Mouse (Mus musculus): Measurements from ENCODE around the gene Dscam.

Dscam gene

DNA sequence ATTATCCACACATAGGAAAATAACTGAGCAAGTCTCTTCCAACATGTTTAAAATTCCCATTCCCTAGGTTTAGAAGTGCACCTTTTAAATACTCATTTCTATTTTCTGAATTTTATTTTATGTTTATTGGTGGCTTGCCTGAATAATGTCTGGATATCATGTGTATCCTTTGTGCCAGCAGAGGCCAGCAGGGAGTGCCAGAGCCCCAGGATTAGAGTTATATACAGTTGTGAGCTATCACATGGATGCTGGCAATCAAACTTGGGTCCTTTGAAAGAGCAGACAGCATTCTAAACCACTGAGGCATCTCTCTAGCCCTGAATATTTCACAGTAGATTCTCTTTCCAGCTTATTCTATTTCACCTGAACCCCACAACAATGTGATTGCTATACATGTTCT, 271.2 kb downstream of the Dscam start:
- in situ Hi-C loops (cut with MboI; ENCODE audit: low sequenced_read_pairs): loop anchor here (25.0 kb wide), 1 partner anchor 388 kb away; no protein-coding TSS in a partner anchor

DNA sequence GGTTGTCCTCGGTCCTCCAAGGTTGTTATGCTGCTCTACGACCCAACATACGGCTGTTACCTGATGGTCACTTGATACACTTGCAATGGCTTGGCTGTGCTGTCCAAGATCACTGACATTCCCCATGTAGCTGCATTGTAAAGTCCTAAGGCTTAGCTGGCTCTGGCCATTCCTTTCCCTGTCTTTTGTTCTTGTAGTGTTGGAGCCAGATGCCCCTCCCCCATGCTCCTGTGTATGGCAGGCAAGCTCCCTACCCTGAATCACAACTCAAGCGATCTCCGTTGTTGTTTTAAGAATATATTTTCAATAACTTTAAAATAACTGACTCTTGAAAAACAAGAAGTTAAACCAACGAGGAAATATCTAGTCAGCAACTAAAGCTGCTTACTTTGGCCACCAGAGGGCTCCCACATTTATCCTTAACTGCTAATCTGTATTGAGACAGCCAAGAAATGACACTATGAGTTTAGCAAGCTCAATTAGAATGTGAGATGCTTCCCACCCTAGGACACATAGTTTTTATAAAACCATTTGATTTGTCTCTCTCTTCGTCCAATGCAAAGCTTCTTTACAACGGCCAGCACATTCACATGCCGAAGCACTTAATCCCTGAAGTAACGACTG, 273.9 kb downstream of the Dscam start:
- in situ Hi-C loops (cut with MboI; ENCODE audit: low sequenced_read_pairs): loop anchor here (25.0 kb wide), 1 partner anchor 391 kb away; no protein-coding TSS in a partner anchor

DNA sequence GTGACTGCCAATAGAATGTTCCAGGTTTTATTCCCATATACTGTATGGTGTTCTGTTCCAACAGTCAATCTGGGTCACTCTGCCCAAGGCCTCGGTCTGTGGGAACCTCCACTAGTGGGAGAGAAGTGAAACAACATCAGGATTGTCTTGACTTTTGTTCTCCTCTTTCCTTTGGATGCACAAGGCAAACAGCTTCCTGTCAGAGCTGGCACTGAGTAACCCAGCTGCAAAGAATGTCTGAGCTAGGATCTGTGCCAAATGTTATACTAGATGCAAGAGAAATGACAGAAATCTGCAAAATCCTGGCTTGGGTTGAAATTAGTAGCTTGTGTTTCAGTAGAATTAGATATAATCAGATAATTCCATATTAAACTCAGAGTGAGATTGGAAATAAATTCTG, 282.5 kb downstream of the Dscam start:
- in situ Hi-C loops (cut with MboI; ENCODE audit: low sequenced_read_pairs): loop anchor here (25.0 kb wide), 1 partner anchor 399 kb away; no protein-coding TSS in a partner anchor

DNA sequence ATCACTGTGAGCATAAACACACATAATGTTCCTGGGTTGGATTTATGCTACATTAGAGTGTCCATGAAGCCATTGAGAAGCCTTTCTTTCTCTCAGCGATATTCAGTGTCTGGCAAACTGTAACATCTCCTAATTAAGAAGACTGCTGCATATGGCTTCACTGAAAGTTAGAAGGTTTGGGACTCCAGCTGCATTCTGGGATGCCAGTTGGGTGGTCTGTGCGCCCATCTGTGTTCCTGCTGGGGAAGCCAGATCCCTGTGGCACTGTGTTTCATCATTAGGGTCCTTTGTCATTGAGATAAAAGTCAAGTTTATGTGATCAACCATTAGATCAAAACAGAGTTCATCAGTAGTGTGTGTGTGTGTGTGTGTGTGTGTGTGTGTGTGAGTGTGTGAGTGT, 284.7 kb downstream of the Dscam start:
- in situ Hi-C loops (cut with MboI; ENCODE audit: low sequenced_read_pairs): loop anchor here (25.0 kb wide), 1 partner anchor 401 kb away; no protein-coding TSS in a partner anchor

DNA sequence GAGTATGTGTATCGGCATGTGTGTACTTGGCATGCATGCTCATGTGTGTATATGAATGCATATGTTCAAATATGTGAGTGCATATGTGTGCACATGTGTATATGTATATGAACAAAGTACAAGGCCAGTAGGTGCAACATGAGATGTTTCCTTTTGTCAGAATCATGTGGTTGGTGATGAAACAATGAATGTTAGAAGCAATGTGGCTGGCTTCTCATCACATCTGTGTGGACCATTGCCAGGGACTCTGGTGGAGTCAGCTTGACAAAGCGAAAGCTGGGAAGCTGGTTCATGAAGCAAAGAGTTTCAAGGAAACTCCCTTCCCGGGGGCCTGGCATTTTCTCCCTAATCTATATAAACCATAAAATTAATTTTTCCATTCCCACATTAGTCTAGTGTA, 286.0 kb downstream of the Dscam start:
- in situ Hi-C loops (cut with MboI; ENCODE audit: low sequenced_read_pairs): loop anchor here (25.0 kb wide), 1 partner anchor 403 kb away; no protein-coding TSS in a partner anchor

DNA sequence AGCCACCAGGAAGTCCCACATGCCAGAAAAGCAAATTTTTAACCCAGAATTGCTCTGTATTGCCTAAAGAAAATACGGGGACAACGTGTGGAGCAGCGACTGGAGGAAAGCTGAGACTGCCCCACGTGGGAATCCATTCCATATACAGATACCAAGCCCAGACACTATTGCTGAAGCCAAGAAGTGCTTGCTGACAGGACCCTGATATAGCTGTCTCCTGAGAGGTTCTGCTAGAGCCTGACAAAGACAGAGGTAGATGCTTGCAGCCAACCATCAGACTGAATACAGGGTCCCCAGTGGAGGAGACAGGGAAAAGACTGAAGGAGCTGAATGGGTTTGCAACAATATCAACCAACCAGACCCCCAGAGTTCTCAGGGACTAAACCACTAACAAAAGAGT, 293.3 kb downstream of the Dscam start:
- in situ Hi-C loops (cut with MboI; ENCODE audit: low sequenced_read_pairs): loop anchor here (25.0 kb wide), 1 partner anchor 410 kb away; no protein-coding TSS in a partner anchor

DNA sequence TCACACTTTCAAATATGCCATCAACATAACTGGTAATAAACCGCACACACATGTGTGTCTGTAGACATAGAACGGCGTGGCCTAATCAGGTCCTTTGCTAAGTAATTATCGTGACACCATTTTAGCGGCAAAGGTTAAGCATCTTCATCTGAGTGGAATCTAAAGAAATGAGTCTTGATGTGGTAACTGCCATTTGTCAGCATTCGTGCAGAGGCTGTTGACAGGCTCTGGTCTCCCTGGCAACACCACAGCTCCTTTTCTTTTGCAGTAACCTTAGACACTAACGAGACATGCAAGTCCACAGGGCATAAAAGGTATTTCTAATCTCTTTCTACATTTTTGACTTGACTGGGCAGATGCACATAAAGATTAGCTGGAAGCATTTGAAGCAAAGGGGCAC, 297.8 kb downstream of the Dscam start:
- in situ Hi-C loops (cut with MboI; ENCODE audit: low sequenced_read_pairs): no loop called here

DNA sequence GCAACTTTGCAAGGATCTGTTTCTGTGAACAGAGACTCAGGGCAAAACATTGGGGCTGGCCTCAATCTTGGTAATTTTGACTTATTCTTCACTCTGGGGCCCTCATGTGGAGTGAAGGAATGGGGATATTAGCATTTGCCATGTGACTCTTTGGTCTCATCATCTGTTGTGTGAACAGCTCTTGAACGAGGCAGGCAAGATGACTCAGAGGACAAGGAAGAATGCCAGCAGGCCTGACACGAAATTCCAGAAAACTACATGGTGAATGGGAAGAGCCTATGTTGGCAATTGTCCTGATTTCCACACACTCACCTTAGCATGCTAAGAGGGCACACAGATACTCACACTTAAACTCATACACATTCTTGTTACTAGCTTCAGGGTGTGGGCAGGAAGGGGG, 313.0 kb downstream of the Dscam start:
- in situ Hi-C loops (cut with MboI; ENCODE audit: low sequenced_read_pairs): no loop called here

DNA sequence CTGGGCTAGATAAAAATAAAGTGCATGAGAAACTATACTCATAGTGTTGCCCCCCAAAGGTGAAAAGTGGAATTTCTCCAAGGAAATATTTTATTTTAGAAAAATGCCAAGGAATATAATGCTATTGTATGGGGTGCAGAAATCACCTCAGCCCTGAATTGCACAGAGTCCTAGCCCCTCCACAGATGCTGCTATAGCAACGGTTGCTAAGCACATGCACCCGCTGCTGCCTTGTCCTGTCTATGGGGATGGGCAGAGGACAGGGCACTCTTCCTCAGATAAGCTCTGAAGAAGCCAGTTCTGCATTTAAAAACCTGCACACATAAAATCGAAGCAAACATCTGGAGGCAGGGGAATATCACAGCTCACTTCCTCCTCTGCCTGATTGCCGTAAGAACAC, 315.5 kb downstream of the Dscam start:
- in situ Hi-C loops (cut with MboI; ENCODE audit: low sequenced_read_pairs): no loop called here

DNA sequence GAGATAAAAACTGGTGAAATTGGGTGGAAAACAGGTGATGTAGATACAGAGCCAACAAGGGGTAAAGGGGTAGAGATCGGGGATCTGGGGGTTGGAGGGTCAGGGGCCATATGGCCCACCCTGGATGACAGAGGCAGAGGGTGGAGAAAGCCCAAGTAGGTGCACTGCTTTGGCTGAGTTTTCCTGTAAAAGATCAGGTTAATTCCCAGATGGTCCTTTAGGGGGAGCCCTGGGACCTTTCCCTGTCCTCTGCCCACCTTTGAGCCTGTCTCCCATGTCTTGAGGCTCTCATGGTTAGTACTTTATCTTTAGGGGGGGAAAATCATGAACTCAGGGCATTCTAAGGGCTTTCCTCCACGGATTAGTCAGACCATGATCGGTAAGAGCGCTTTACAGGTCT, 318.2 kb downstream of the Dscam start:
- in situ Hi-C loops (cut with MboI; ENCODE audit: low sequenced_read_pairs): no loop called here

DNA sequence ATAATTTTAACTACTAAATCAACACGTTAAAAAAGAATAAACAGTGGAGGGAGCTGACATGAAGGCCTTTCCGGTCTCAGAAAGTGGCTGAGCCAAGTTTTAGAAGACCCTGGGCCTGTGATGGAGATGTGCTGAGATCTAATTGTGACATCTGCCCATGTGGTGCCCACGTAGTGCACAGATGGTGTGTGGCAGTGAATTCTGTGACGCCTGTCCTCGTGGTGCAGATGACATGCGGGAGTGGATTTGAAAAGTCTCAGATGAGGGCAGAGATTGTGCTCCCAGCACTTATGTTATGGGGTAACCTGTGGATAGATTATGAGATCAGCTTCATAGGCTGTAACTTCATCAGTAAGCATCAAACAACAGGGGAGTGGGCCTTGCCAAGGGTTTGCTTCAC, 321.6 kb downstream of the Dscam start:
- in situ Hi-C loops (cut with MboI; ENCODE audit: low sequenced_read_pairs): no loop called here

DNA sequence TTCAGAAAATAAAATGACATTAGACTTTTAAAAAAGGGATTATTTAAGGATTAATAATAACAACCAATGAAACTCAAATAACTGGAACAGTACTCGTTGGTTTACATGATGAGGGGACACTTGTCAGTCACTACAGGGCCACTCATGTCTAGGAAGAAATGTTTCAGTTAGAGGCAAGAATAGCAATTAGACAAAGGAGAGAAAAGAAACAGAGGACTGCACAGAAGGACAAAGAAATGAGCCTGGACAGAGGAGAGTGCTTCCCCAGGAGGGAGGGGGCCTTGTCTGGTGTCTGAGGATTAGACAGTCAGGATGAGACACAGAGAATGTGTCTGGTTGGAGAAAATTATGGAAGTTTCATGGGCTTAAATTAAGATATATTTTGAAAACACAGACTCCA, 324.0 kb downstream of the Dscam start:
- in situ Hi-C loops (cut with MboI; ENCODE audit: low sequenced_read_pairs): no loop called here

DNA sequence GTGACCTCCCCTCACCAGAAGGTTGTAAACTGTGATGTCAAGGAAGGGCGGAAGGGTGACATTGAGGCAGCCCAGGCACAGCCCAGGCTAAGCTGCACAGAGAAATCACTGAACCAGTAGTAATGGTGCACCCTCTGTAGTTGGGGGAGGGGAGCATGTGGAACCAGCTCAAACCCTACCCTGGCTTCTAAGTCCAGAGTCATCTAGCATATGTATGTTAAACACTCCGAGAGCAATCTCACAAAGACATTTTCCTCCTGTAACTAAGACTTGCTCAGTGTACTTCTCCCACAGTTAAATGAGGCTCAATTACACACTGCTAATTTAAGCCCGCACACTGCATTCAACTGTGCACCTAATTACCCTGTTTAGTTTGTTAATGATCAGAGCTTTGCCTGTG, 324.4 kb downstream of the Dscam start:
- in situ Hi-C loops (cut with MboI; ENCODE audit: low sequenced_read_pairs): no loop called here

DNA sequence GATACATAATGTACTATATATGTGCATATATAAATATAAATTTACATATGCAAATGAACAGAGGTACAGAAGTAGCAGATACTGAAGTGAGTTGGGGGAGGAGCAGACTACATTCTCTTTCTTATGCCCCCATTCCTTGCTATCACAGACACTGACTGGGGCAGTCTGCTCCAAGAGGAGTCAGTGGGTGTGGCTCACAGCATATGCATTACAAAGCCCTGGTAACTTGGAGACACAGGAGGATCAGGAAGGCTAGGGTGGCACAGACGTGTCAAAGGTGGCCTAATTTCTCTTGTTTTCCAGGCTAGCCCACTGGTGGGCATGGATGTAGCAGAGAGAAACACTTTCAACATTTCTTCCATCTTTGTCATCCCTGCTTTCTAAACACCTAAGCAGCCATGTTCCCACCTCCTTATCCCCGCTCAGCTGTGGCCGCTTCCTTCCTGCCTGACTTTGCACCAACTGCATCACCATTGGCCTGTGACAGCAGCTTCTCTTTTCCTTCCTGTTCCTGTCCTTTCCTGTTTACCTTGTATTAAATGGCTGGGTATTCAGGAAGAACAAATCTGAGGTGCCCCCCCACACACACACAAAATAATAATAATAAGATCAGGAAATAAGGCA, 325.0 kb downstream of the Dscam start:
- in situ Hi-C loops (cut with MboI; ENCODE audit: low sequenced_read_pairs): no loop called here

DNA sequence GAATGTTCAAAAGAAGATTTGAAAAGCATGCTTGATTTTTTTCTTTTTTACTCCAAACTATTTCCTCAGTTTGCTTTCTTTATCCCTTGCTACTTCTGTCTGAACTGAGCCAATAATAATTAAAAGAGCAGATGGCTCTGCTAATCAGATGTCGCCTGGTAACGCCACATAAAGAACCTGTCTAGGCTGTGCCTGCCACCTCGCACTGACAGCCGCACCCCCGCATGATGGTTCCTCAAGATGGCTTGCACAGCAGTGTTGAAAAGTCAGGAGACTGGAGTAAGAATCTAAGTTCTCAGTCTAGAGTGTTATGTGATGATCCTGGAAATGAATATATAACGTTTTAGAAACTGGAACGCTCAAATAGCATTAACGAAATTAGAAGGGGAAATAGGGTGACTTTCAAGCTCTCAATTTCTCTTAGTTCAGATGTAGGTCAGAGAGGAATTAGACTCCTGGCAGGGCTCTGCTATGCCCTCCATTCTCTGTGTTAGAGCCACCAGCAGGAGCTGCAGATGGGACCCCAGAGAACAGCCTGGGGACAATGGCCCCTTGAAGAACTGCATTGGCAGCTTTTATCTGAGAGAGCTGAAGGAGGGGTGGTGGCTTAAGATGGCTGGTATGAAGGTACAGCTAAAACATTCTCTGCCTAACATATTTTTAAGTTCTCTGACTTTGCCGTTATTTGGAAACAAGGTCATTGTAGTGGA, 326.7 kb downstream of the Dscam start:
- in situ Hi-C loops (cut with MboI; ENCODE audit: low sequenced_read_pairs): no loop called here

DNA sequence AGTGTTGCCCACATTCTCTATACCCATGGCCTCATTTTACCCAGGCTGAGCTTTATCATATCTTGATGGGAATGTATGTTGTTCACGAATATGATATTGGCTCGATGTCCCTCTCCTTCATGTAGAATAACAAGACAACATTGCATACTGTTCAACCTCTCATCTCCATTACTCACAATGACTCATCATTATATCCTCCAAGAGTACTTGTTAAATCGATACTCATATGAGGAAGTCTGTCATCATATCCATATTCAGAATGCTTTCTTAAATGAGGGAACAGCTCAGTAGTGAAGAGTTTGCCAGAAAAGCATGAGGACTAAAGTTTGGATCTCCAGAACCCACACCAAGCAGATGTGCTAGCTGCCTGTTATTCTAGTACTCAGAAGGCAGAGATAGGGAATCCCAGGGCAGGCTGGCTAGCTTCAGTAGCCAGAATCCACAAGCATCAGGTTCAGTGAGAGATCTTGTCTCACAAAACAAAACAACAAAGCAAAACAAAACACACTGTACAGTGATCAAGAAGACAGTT, 327.7 kb downstream of the Dscam start:
- in situ Hi-C loops (cut with MboI; ENCODE audit: low sequenced_read_pairs): no loop called here

DNA sequence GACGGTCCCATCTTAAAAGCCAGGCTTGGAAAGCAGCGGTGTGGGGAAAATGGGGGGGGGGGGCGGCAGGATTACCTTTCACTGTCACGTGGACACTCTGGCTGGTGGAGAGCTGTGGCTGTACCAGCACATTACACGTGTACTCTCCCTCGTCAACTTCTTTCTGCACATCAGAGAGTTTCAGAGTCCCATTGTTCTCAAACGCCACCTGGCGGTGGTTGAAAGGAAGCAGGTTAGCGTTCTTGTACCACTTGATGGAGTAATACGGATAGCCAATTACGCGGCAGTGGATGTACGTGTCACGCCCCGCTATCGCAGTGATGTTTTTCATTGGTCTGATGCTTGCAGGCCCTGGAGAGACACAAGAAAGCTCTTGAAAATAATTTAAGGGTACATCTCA, 350.9 kb downstream of the Dscam start:
- in situ Hi-C loops (cut with MboI; ENCODE audit: low sequenced_read_pairs): no loop called here

DNA sequence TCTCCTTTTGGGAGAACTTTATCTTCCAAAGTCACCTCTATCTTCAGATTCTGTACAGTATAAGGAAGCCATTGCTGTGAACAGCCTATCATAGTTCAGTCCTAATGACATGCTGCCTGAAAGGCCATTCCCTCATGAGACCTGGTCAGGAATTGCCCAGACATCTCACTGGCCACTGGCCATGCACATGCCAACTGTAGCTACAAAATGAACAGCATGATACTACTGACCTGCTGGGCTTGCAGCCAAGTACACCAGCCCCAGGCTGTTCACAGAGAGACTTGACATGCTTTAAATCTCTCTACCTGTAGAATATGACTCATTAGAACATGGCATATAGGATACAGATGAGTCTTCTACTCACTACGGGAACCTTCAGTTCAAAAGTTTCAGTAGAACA, 364.3 kb downstream of the Dscam start:
- in situ Hi-C loops (cut with MboI; ENCODE audit: low sequenced_read_pairs): no loop called here

DNA sequence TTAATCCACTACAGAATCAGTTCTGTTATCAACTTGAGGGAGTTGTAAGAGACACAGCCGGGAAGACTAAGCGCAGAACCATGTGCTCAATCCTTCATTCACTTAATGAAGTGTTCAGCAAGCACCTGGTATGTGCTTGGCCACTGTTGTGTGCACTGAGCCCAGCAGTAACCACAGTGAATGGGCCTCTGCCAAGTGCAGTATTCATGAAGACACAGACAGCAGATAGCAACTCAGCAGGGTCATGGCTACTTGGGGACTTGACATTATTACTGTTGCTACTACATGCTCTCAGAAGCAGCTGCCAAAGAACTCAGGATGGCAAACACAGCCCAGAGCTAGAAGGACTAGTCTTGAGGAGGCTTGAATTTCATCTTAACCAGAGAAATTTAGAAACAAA, 367.9 kb downstream of the Dscam start:
- in situ Hi-C loops (cut with MboI; ENCODE audit: low sequenced_read_pairs): no loop called here

DNA sequence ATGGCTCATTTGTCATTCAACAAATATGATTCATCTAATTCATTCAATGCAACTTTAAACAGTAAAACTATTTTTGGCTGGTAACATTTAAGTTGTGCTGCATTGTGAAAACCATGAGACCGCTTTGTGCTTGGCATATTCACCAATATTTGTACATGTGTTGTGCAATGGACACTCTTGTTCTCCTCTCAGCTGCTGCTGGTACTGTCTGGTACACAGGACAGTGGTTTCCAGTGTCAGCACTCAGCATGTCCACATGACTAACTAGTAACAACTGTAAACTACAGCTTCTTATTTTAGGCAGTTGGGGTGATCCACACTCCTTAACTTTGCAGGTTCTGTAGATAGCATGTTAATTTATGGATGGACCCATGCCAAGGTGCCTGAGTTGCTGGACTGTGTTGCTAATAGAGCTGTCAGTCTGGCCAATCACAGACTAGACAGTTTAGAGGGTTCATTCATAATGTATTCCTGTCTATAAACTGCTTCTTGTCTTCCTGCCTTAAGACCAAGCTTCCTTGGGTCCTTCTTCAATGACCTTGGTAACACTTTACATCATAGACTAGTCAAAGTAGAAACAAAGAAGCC, 368.8 kb downstream of the Dscam start:
- in situ Hi-C loops (cut with MboI; ENCODE audit: low sequenced_read_pairs): no loop called here

DNA sequence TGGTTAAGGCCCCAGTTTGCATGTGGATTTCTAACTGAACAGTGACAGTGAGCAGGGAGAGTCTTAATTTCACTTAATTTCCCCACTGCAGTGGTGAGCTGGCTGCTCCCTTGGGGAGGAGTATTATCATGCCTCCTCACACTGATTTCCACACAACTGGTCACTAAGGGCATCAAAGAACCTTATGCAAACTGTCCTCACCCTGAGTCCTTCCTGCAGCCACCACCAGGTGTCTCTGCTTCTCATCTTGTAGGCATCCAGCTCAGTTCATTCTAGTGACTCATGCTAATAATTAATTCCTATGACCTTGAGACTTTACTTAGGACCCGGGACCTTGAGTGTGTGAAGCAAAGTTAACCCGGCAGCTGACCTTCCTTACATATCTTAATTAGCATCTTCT, 375.1 kb downstream of the Dscam start:
- in situ Hi-C loops (cut with MboI; ENCODE audit: low sequenced_read_pairs): no loop called here

All from CH12F3 (cell line).